In the genomic region with DNA sequence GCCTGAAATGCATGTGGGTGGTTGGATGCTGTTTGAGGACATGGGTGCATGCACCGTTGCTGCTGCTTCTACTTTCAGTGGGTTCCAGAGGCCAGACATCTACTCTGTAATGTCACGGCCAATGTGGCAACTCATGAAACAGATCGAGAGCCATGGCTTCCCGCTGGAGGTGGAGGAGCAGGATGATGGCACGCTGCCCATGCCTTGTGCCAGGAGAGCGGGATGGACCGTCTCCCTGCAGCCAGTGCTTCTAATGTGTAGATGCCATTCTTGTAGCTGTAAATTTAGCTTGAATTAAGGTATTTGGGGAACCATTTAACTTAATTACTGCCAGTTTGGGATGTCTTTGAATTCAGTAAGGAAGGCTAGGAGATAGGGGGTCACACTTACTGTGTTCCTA, we compare ENCODE assay signal across 20 mouse cellular contexts.
DNase-seq lines count a peak whose midpoint lies in the region; ATAC-seq lines count a peak whose summit lies in the region.
"Had no signal": no experiment of that assay in that cellular context is flagged by ENCODE, and none has a peak within 500 bp of the region (broad histone marks: within the 10 kb centered on the region; RNA-seq: fewer than 3 reads in every experiment).

No protein-coding gene starts in this region.

- no peak for ATAC-seq in heart, embryonic 12.5 days (ENCODE audit: insufficient number of reproducible peaks, low FRiP score)
- ATAC-seq: forebrain, embryonic 13.5 days; midbrain, embryonic 15.5 days; Patski had no signal

- no peaks in the 10 kb centered on the region for H3K27me3 ChIP-seq in heart, embryonic 10.5 days (ENCODE audit: insufficient read depth, poor library complexity, severe bottlenecking)
- no peaks in the 10 kb centered on the region for H3K27me3 ChIP-seq in heart, embryonic 12.5 days (replicated peaks)
- H3K27me3 ChIP-seq: forebrain, embryonic 13.5 days; heart, embryonic 15.5 days; hindbrain, embryonic 12.5 days; limb, embryonic 13.5 days; lung, embryonic 15.5 days; midbrain, embryonic 15.5 days; Patski had no signal

- H3K4me1 ChIP-seq in heart, embryonic 10.5 days, result peaks cover 13% of the 10 kb centered on the region
- peaks cover 11% of the 10 kb centered on the region; the same call in 1 of the 2 replicates for H3K4me1 ChIP-seq in heart, embryonic 12.5 days (replicated peaks)
- H3K4me1 ChIP-seq: forebrain, embryonic 13.5 days; hindbrain, embryonic 12.5 days; lung, embryonic 15.5 days; midbrain, embryonic 10.5 days; midbrain, embryonic 15.5 days had no signal

- peaks cover 11% of the 10 kb centered on the region for H3K36me3 ChIP-seq in heart, embryonic 10.5 days
- H3K36me3 ChIP-seq in heart, embryonic 12.5 days, result 0 out of 2 replicates have a peak, but pooled peaks cover 6% of the 10 kb centered on the region
- H3K36me3 ChIP-seq: hindbrain, embryonic 12.5 days; lung, embryonic 15.5 days; midbrain, embryonic 10.5 days; midbrain, embryonic 15.5 days had no signal

- H3K4me3 ChIP-seq in heart, embryonic 10.5 days, result no peak overlapping the region
- H3K4me3 ChIP-seq in heart, embryonic 12.5 days, result no peak overlapping the region
- H3K4me3 ChIP-seq: forebrain, embryonic 13.5 days; heart, adult 2 months; heart, embryonic 15.5 days; hindbrain, embryonic 12.5 days; limb, embryonic 13.5 days; lung, embryonic 15.5 days; midbrain, embryonic 10.5 days; midbrain, embryonic 15.5 days had no signal

- 0 out of 2 replicates have a peak, but pooled peaks cover 9% of the 10 kb centered on the region for H3K9me3 ChIP-seq in heart, embryonic 10.5 days
- peaks cover 12% of the 10 kb centered on the region; the same call in 1 of the 2 replicates for H3K9me3 ChIP-seq in heart, embryonic 12.5 days (replicated peaks)
- H3K9me3 ChIP-seq: lung, embryonic 15.5 days had no signal

- no peak overlapping the region for H3K9ac ChIP-seq in heart, embryonic 12.5 days
- H3K9ac ChIP-seq: forebrain, embryonic 13.5 days; heart, embryonic 15.5 days; hindbrain, embryonic 12.5 days; limb, embryonic 13.5 days; lung, embryonic 15.5 days; midbrain, embryonic 15.5 days had no signal

- H3K27ac ChIP-seq in heart, embryonic 10.5 days, result no peak overlapping the region
- H3K27ac ChIP-seq in heart, embryonic 12.5 days (ENCODE audit: poor library complexity, severe bottlenecking), result no peak overlapping the region
- H3K27ac ChIP-seq: forebrain, embryonic 13.5 days; heart, adult 2 months; heart, embryonic 15.5 days; hindbrain, embryonic 12.5 days; lung, embryonic 15.5 days; midbrain, embryonic 10.5 days; midbrain, embryonic 15.5 days had no signal

- DNase-seq in heart, embryonic 10.5 days (ENCODE audit: low spot score), result peak; percentile 60
- peak; percentile 77 for DNase-seq in cerebellum, adult 11 months
- peak; percentile 87 for DNase-seq in cerebellum, adult 9-10 months
- DNase-seq in cerebellum, postnatal 36 days, result peak; percentile 81 to 85
- no peak for DNase-seq in adrenal gland, postnatal 4 days (ENCODE audit: low spot score in 2 of 2)
- no peak for DNase-seq in spleen, postnatal 36 days (ENCODE audit: low spot score in 2 of 2)
- DNase-seq: adrenal gland, postnatal 14 days; gastrocnemius, postnatal 36 days; heart, adult 2 months; kidney, postnatal 14 days had no signal

- no peak overlapping the region for H3K4me2 ChIP-seq in heart, embryonic 12.5 days
- H3K4me2 ChIP-seq: forebrain, embryonic 13.5 days; heart, embryonic 15.5 days; hindbrain, embryonic 12.5 days; limb, embryonic 13.5 days; liver, embryonic 11.5 days; lung, embryonic 15.5 days; midbrain, embryonic 15.5 days had no signal

- 93% methylated on average over 7 of the region's 7 CpGs for WGBS in heart, embryonic 10.5 days
- WGBS in heart, embryonic 12.5 days, result 89% methylated on average over 7 of the region's 7 CpGs

Comparison
In these comparisons a context has a peak if more than half of its experiments do, and no peak if none do; other contexts are left out.
1. DNase-seq: peak in heart, embryonic 10.5 days (single experiment), cerebellum, adult 11 months (single experiment), cerebellum, adult 9-10 months (single experiment) and cerebellum, postnatal 36 days (2 of 2); none in adrenal gland, postnatal 4 days (0 of 2) and spleen, postnatal 36 days (0 of 2).